Mouse (Mus musculus): ENCODE results near the gene Tmem101.

Gene Tmem101

GRCm38 (mm10) chr11:102156786-102157089 is 534 bp upstream of the Tmem101 start:
- no peak for DNase-seq (ENCODE audit: extremely low spot score, low spot score)

GRCm38 (mm10) chr11:102147213-102147989 is 8.8 kb downstream of the Tmem101 start:
- DNase-seq (ENCODE audit: extremely low spot score, low spot score): peak; percentile 30

GRCm38 (mm10) chr11:102146531-102146930 is 9.7 kb downstream of the Tmem101 start:
- DNase-seq (ENCODE audit: extremely low spot score, low spot score): peak; percentile 40

- peak; percentile 22 for DNase-seq (ENCODE audit: extremely low spot score, low spot score)
Observed at GRCm38 (mm10) chr11:102146005-102146404, 10.2 kb downstream of the Tmem101 start.

- DNase-seq (ENCODE audit: extremely low spot score, low spot score): peak; percentile 52
Observed at GRCm38 (mm10) chr11:102145471-102146001, 10.7 kb downstream of the Tmem101 start, which contains the start of gene Nags. Nags (plus strand) TSS chr11:102145513.

GRCm38 (mm10) chr11:102144957-102145470 is 11.2 kb downstream of the Tmem101 start:
- no peak for DNase-seq (ENCODE audit: extremely low spot score, low spot score)

- DNase-seq (ENCODE audit: extremely low spot score, low spot score): no peak
Observed at GRCm38 (mm10) chr11:102142355-102142754, 13.8 kb downstream of the Tmem101 start.

- peak; percentile 76 for DNase-seq (ENCODE audit: extremely low spot score, low spot score)
Observed at GRCm38 (mm10) chr11:102140508-102140907, 15.7 kb downstream of the Tmem101 start.

- peak; percentile 77 for DNase-seq (ENCODE audit: extremely low spot score, low spot score)
Observed at GRCm38 (mm10) chr11:102138447-102138740, 17.8 kb downstream of the Tmem101 start.

- no peak for DNase-seq (ENCODE audit: extremely low spot score, low spot score)
Observed at GRCm38 (mm10) chr11:102137625-102138446, 18.4 kb downstream of the Tmem101 start.

- DNase-seq (ENCODE audit: extremely low spot score, low spot score): no peak
Observed at GRCm38 (mm10) chr11:102134516-102134915, 21.7 kb downstream of the Tmem101 start.

- DNase-seq (ENCODE audit: extremely low spot score, low spot score): no peak
Observed at GRCm38 (mm10) chr11:102117386-102117785, 38.8 kb downstream of the Tmem101 start.

- DNase-seq (ENCODE audit: extremely low spot score, low spot score): no peak
Observed at GRCm38 (mm10) chr11:102116241-102116640, 40.0 kb downstream of the Tmem101 start.

GRCm38 (mm10) chr11:102111576-102111975 is 44.6 kb downstream of the Tmem101 start:
- DNase-seq (ENCODE audit: extremely low spot score, low spot score): no peak

- no peak for DNase-seq (ENCODE audit: extremely low spot score, low spot score)
Observed at GRCm38 (mm10) chr11:102107732-102108131, 48.5 kb downstream of the Tmem101 start, which contains the start of gene Pyy. Pyy (minus strand) TSS chr11:102107832.

- no peak for DNase-seq (ENCODE audit: extremely low spot score, low spot score)
Observed at GRCm38 (mm10) chr11:102106911-102107310, 49.3 kb downstream of the Tmem101 start.
